Mouse (Mus musculus) MEL (cell line): Measurements from ENCODE around the gene Urb1.

ENCODE experiments used
- CTCF ChIP-seq, 3 experiments: IDR thresholded peaks in 2 of 3; conservative IDR thresholded peaks in 1 of 3; 2 replicates each; pipeline ENCODE4 v1.5.1; 2011 to 2012; ENCODE audit warnings: low read length in 3 of 3, low read depth in 2 of 3, mild to moderate bottlenecking in 2 of 3, improper control_type of control experiment in 1 of 3, inconsistent platforms in 1 of 3, mixed read lengths in 1 of 3, moderate library complexity in 1 of 3; ENCODE audit not compliant: control insufficient read depth in 1 of 3, insufficient read depth in 1 of 3, poor library complexity in 1 of 3, severe bottlenecking in 1 of 3
- EP300 ChIP-seq, 2 experiments: IDR thresholded peaks; 2 replicates each; pipeline ENCODE4 v1.6.1; 2011; ENCODE audit warnings: improper control_type of control experiment in 2 of 2, low read length in 2 of 2, low read depth in 1 of 2, mild to moderate bottlenecking in 1 of 2
- NELFE ChIP-seq: IDR thresholded peaks from 2 replicates; pipeline ENCODE4 v1.6.1; 2011; ENCODE audit warnings: low read depth, low read length, improper control_type of control experiment
- POLR2AphosphoS5 ChIP-seq: IDR thresholded peaks from 2 replicates; pipeline ENCODE4 v1.6.1; 2012; ENCODE audit warnings: low read depth, borderline replicate concordance, mild to moderate bottlenecking, inconsistent platforms, low read length, moderate library complexity, mixed read lengths

DNA sequence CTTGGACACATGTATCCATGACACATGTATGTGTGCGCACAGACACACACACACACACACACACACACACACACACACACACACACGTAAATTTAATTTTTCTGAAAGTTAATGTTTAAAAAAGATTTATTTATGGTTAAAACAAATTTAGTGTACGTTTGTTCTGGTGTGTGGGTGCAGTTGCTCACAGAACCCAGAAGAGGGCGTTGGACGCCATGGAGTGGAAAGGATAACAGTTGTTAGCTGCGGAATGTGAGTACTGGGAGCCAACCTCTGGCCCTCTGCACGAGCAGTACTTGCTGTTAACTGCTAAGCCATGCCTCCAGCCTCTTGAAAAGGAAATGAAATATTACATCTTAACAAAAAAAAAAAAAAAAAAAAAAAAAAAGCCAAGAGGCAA is 16.2 kb upstream of the Urb1 start, which contains the start of gene Eva1c:
- TF ChIP-seq NELFE (no peak), EP300 (IDR thresholded peaks at IDR 0.05; ENCODE audit: low read depth in 1 of 2, low read length in 2 of 2) (no peak), POLR2AphosphoS5 (no peak), CTCF (IDR thresholded peaks at IDR 0.05 in 2 of 3, conservative IDR thresholded peaks at IDR 0.05 in 1 of 3; ENCODE audit: control insufficient read depth in 1 of 3, insufficient read depth in 1 of 3, low read depth in 2 of 3, low read length in 3 of 3, poor library complexity in 1 of 3, severe bottlenecking in 1 of 3) (peak; percentile 58 to 59 (median 59))
